Mouse (Mus musculus) cerebellum, adult 11 months (tissue): ENCODE results near the gene Eif5b.
A peak's percentile ranks its signal among the peaks of the same experiment; 100 is the strongest.
"Not testable (repeated sequence)": the region's sequence is repeated elsewhere in the genome, so short reads cannot be mapped to it uniquely, and the experiment has no call there.

ENCODE experiments used
- DNase-seq: peaks from one replicate; pipeline ENCODE4 v3.0.0; 2022

Eif5b gene

DNA sequence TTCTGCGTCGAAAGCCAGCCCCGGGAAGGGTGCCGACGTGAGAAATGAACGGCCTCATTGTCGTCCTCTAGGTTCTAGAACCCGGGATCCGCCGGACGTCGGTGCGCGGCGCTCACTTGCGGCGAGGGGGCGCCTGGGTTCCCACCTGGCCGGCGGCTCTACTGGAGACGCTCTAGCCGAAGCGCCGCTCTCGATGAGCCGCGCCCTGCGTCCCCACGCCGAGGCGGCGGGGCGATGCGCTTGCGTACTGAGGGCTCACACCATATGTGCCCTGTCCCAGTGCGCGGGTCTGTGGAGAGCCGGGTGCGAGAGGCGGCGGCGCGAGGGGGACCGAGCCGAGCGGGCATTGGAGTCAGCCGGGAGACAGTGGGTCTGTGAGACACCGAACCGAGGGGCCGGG is at the start of gene Eif5b, which contains the start of gene Txndc9:
TSS of gene Eif5b (plus strand) at position 144 of the 400 bp plus-strand sequence.
TSS of gene Txndc9 (minus strand) at position 27 of the 400 bp plus-strand sequence.
- peak; percentile 95 for DNase-seq

- DNase-seq = no peak
Observed at GRCm38 (mm10) chr1:37948906-37949305, 48.9 kb upstream of the Eif5b start.

- DNase-seq = no peak
Observed at GRCm38 (mm10) chr1:37954786-37955185, 43.0 kb upstream of the Eif5b start.

- DNase-seq = no peak
Observed at GRCm38 (mm10) chr1:37955251-37955650, 42.6 kb upstream of the Eif5b start.

DNA sequence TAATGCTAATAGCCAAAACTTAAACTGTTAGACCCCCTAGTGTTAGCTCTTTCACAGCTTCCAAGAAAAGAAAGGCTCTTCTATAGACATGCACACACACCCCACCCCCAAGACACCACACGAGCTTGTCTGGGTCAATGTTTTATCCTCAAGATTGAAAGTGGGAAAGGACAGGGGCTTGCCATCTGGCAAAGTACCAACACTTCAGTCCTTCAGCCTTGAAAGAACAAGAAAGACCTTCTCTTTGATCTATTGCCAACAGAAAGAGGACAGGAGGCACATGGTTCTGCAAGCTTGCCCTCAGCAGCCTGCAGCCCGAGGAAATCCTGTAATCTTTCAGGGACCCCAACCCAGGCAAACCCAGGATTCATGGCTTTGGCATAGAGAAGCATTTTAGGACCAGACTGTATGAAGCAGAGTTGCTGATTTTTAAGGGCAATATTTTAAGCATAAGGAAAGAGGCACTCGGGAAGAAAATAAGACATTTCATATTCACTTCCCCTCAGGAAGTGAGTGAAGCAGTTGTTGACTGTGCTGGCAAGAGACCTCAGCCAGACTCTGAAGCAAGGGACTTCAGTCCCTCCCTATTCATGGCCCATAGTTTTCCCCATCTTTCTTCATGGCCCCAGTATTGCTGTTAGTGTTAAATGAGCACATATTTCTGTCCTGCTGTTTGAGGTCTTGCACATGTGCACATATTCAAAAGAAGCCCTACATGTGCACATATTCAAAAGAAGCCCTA is 40.9 kb upstream of the Eif5b start:
- DNase-seq = no peak

GRCm38 (mm10) chr1:37957659-37958058 is 40.2 kb upstream of the Eif5b start, which contains the start of gene Lyg1:
TSS of gene Lyg1 (minus strand) at chr1:37957759.
- DNase-seq = no peak

- no peak for DNase-seq
Observed at GRCm38 (mm10) chr1:37958516-37958915, 39.3 kb upstream of the Eif5b start.

- DNase-seq = peak; percentile 5
Observed at GRCm38 (mm10) chr1:37959486-37959885, 38.3 kb upstream of the Eif5b start.

- no peak for DNase-seq
Observed at GRCm38 (mm10) chr1:37965571-37965970, 32.2 kb upstream of the Eif5b start.

- no peak for DNase-seq
Observed at GRCm38 (mm10) chr1:37968746-37969145, 29.1 kb upstream of the Eif5b start.

DNA sequence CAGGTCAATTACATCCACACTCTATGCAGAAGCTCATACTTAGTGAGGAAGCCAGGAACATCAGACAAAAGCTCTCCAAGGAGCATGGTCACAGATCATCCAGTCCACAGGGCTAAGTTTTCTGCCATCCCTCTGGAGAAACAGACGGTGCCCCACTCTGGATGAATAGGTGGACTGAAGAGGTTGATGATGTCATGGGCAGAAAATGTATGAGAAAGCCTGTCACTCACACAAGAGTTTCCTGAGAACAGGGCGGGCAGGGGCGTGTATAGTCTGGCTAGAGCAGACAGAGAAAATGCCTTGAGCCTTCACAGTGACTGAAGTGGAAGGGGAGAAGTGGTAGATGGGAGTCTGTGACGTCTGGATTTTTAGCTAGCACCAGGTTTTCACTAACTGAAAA is 26.3 kb upstream of the Eif5b start:
- DNase-seq = no peak

DNA sequence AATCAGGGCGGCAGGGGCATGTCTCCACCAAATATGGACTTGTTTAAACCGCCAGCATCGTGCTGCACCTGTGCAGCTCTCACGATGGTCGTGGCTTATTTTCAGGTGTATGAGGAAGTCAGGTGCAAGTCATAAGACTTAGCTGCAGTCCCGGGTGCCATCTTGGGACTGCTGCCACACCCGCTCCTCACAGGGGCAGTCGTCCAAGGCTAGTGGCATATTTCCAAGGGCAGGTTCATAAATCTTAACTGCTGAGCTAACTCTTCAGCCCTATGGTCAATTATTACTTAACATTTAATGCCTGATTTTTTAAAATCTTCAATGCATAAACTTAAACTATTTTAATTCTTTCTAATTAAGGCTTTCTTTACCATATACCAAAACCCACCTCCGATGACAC is 21.1 kb upstream of the Eif5b start:
- not testable (repeated sequence) for DNase-seq

DNA sequence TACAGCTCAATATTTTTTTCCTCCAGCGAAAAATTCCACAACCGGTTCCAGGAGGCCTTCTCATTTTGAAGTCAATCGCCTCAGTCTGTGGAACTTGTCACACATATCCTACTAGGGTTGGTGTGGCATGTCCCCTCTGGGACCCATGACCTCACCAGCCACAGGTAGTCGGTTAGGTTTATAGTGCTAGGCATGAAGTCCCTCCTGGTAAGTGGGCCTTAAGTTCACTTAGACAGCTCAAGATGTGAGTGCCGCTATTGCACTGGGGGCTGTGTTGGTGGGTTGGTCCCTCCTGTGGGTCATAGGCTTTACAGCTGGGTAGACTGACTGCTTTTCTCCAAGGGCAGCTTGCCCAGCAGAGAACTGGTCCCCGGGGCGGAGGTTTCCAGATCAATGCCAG is 20.5 kb upstream of the Eif5b start:
- no peak for DNase-seq

DNA sequence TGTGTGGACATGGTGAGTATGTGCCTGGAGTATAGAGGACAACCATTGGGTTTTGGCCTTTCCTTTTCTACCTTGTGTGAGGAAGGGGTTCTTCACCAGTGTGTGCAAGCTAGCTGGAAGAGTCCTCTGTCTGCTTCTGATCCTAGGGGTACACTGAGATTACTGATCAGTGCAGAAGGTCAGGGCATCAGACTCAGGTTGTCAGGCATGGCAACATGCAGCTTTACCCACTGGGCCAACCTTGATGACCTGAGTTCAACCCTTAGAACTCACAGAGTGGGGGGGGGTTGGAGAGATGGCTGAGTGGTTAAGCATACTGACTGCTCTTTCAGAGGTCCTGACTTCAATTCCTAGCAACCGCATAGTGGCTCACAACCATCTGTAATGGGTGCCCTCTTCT is 13.5 kb upstream of the Eif5b start:
- no peak for DNase-seq

DNA sequence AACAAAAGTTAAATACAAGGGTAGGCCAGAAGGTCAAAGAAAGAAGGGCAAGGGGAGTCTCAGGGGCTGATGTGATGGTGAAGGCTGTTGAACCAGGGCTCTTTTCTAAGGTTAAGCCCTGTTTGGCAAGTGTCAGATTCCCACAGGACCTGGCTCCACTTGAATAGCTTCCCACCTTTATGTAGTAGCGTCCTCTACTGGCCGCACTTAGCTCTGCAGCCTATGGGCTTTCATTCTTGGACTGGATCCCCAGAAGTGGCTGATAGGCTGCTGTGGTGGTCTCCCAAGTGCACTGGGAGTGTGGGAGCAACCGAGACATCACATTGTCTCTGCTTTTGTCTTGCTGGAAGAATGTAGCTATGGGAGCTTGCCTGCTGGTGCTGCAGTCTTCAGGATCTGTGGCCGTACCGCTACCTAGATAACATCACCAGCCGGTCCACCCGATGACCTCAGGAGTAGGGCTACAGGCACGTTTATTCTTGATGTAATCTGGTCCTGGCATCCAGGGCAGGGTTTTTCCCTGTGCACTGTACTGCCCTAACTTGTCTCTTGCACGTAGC is 12.0 kb upstream of the Eif5b start:
- DNase-seq = peak; percentile 12

DNA sequence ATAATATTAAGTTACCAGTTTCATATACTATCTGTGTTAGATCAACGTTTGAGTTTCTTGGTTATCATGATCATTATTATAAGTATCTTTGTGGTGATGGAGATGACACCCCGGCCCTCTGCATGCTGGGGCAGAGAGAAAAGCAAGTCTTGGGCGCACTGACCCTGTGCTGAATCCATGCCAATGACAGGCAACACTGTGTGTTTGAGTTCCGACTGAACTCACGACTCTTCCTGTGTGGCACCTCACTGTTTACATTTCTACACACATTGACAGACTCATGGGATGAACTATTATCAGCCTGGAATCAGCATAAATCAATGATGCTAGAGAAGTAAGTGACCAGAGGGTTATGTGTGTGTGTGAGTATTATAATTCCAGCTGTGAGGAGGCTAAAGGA is 10.0 kb upstream of the Eif5b start:
- no peak for DNase-seq

- peak; percentile 13 for DNase-seq
Observed at GRCm38 (mm10) chr1:37996226-37996625, 1.6 kb upstream of the Eif5b start.

DNA sequence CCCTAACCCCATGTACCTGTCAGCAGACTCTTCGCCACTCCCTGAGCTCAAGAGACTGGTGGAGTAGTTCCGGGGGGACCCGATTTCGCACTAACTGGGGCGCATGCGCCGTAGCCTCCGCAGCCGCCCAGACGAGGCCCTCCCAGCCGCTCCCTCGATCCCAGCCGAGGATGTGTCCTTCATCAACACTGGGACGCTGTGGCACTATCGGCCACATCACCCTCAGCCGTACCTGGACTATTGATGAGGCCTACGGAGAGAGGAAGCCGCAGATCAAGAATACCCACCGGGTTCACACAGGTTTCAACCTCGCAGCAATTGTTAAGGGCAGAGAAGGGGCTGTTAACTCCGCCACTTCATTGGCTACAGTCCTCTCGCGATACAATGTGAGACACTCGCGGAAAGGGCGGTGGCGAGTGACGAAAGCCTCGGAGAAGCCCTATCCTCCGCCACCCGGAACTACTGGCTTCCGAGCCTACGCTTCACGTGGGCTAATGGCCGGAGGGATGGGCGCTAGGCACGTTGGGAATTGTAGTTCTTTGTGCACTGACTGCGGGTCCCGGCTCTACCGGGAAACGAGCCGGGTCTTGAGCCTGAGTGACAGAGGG is 829 bp upstream of the Eif5b start:
- DNase-seq = peak; percentile 96

DNA sequence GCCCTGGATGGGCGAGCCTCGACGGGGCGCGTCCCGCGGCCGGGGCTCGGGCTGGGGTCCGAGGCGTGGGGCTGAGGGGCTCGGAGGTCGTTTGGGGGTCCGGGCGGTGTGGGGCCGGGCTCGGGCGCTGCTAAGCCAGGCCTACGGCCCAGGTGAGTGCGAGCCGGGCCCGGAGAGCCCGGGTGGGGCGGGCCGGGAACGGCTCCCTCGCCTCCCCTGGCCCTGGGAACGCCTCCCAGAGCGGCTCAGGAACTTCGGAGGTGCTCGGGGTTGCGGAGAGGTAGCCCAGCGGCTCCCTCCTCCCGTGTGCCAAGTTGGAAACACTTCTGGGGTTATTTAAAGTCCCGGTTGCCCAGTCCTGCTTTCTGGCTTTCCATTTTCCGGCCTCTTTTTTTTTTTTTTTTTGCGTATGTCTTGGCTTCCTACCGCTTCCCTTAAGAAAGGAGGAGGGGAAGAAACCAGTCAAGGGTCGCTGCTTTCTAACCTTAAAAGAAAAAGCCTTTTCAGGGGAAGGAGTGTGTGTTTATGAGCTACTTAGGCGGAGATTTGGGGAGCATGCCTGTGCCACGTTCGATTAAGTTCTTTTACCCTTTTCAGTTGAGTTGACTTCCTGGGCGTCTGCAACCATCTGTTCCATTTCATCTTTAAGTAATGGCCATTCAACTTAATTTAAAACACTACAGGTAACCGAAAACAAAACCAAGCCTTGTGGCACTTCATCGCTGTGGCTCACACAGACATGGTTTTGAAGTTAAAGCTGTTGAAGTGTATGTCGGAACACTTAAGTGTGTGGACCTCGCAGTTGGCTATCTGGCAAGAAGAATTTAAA is 775 bp downstream of the Eif5b start:
- DNase-seq = no peak

GRCm38 (mm10) chr1:37999552-37999951 is 1.7 kb downstream of the Eif5b start:
- no peak for DNase-seq

- DNase-seq = no peak
Observed at GRCm38 (mm10) chr1:38000844-38001243, 3.0 kb downstream of the Eif5b start.

- no peak for DNase-seq
Observed at GRCm38 (mm10) chr1:38001956-38002355, 4.1 kb downstream of the Eif5b start.

GRCm38 (mm10) chr1:38003046-38003445 is 5.2 kb downstream of the Eif5b start:
- DNase-seq = no peak
